Mouse (Mus musculus): ENCODE measurements at regions not wholly inside any gene's neighbourhood (a gene's known extent, or its start where the extent isn't known, plus 50 kb on each side); places are given as distances from the start of the nearest gene placed in this dataset.

DNA sequence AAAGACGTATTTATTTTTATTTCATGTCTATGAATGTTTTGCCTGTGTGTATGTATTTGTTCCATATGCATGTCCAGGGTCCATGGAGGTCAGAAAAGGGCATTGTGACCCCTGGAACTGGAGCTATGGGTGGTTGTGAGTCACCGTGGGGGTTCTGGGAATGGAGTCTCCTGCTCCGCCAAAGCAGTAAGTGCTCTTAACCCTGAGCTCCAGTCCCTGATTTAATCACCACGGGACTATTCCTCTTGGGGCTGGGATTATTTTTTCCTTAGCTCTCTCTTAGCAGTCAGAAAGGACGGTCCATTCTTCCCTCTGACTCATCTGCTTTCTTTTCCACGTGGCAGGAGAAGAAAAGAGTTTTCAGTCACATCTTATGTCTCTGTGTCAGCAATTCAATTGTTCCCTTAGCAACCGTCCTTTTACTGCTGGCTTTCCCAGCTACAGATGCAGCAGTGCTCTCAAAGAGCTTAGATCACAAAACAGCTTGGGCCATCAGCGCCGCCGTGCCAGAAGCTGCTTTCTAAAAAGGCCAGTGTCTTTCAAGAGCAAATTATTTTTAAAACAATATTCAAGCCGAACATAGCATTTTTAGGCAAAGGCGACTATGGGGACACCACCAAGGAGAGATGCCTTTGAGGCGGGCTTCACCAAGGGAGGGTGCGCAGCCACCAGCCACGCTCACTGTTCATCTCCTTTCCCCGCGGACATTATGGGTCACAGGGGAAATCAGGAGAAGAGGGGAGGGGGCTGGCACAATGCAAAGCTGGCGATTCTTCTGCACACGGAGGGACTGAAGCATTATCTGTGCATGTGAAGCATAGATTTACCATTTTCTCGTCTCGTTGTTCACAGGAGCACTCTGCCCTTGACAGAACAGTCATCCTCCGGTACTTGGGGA lies 110.8 kb downstream of the Map3k7 start:
- in situ Hi-C loops (cut with MboI, MseI): no loop called here

DNA sequence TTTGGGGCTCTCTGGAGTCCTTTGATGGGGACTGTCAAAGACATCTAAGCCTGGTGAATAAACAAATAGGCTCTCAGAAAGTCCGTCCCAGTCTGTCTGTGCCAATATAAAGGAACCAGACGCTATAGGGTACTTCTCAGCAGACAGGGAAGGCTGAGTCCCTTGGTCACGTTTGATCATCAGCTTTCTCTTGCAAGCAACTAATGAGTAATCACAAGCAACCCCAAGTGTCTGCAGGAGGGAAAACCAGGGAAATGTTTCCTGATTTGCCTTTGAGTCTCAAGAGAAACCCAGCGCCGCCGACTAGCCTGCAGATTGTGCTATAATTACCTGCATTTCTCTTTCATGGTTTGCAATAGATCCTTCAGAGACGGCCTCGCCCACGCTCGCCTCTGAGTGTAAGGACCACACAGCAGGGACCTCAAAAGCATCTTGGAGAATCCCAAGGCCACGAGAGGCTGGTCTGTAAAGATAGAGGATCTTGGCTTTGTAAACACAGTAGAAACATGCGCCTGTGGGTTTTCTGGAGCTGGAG lies 112.6 kb downstream of the Map3k7 start:
- in situ Hi-C loops (cut with MboI, MseI): no loop called here

DNA sequence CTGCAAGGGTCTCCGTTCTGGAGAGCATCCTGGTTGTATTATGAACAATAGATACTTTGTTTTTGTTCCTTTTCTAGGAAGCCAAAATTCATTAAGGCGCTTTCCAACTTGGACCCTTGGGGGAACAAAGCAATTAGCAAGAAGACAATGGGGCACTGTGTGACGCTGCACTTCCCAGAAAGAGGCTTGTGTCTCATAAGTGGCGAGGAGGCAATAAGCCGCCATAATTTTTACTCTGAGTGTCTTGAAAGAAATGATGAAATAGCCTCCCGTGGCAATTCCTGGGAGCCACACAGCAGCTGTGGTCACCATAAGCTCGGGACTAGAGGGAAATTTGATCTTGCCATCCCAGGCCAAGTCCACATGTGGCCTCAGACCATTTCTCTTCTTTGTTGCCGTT lies 119.6 kb downstream of the Map3k7 start:
- in situ Hi-C loops (cut with MboI, MseI): no loop called here

DNA sequence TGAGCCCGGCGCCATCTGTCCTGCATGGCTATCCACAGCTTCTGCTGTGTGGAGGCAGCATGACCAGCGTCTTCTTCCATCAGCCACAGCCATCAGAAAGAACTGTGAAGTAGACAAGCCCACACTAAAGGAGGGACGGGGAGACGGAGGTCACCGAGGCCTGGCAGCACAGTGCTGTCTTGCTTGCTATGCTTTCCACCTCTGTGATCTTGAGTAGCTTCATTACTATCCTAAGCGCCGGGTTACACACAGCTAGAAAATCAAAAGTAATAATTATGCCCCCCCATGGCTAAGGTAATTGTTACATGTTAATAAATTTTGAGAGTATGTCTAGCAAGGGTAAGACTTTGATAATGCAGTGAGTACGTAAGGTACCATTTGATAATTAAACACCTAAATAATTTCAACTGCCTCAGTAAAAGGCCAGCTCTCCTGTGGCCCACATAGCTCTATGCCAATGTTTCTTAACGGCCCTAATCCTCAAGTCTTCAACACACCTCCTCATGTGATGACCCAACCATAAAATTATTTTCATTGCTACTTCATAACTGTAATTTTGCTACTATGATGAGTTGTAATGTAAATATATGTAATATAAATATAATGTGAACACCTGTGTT lies 120.5 kb downstream of the Map3k7 start:
- in situ Hi-C loops (cut with MboI, MseI): no loop called here

DNA sequence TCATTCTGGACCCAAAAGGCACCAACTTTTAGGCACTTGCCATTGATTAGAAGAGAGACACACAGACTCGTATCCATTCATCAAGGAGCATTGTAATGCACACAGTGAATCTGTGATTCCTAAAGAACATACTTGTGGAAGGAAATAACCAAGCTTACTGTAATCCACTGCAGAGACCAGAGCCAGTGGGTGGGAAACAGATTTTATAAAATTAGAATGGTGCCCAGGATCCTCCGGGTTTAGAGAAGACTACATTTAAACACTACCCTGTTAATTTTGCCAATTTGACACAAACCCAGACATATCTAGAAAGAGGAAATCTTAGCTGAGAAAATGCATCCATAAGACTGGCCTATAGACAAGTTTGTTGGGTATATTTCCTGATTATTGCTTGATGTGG lies 121.1 kb downstream of the Map3k7 start:
- in situ Hi-C loops (cut with MboI, MseI): loop anchor here (5.0 kb wide), 1 partner anchor 817 kb away; no protein-coding TSS in a partner anchor

DNA sequence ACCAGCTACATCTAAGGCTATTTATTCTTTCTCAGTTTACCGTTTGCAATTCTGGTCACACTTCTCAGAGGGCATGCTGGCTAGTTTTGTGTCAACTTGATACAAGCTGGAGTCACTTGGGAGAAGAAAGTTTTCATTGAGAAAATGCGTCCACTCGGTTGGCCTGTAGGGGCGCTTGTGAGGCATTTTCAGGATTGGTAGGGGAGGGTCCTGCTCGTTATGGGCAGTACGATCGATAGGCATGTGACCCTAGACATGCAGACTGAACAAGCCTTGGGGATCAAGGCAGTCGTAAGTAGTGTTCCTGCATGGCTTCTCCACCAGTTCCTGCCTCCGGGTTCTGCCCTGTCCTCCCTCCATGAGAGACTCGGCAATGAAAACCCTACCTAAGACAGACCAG lies 127.2 kb downstream of the Map3k7 start:
- in situ Hi-C loops (cut with MboI, MseI): loop anchor here (5.0 kb wide), 1 partner anchor 61 kb away; no protein-coding TSS in a partner anchor

DNA sequence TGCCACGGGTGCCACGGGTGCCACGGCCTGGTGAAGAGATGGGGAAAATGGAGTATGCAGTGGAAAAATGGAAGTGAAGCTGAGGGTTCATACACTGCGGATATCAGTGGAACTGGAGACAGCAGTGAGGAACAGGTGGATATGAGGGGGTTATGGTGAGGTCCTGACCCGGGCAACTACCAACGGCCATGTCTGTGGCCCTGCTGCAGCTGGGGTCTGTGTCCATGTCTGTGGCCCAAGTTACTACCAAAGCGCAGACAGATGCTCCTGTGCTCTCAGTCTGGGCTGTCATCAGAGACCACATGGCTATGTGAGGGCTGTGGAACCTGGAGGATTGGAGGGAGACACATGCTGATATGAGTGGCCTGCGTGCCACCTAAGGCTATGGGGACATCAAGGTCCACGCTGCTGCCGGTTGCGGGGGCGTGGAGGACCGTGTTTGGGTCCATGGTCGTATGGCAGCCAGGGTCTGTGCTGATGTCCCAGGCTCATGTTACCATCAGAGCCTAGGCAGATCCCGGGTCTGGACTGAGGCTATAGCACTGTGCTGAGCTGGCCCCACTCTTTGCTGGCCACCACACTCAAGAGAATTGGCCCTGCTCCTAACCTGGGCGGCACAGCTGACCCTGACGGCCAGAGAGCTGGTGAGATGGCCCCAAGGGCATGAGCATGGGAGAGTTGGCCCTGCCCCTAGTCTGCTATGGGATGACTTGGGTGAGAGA lies 128.6 kb downstream of the Map3k7 start:
- in situ Hi-C loops (cut with MboI, MseI): loop anchor here (5.0 kb wide), 1 partner anchor 60 kb away; no protein-coding TSS in a partner anchor

DNA sequence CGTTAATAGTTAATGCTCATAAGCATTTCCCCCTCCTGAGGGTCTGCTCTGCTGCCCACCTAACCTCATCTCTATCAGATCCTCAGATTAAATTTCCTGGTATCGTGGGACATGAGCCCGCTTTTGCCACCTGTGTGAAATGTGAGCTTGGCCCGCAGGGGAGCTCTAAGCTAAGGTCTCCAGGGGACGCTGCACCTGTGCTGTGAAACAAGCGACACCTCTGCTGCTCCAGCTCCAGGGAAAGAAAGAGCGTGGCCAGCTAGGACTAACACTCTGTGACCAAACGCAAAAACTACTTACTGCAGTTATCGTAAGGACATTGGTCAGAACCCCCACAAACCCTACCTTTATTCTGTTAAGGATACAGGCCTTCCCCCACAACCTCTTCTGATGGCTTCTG lies 134.3 kb downstream of the Map3k7 start:
- in situ Hi-C loops (cut with MboI, MseI): no loop called here

DNA sequence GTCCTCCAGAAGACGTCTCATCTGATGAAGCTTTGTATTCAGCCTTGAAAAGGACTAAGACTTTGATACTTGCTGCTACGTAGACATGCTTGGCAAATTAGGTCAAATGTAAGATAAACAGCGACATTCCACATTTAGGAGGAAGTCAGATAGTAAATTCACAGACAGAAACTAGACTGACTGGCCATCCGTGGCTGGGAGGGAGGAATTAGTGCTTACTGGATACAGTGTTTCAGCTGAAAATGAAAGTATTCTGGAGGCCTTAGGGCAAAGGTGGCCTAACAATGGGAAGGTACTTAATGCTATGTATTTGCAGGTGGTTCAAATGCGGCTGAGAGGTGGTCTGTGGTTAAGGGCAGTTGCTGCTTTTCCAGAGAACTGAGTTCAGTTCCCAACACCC lies 137.1 kb downstream of the Map3k7 start:
- in situ Hi-C loops (cut with MboI, MseI): no loop called here

DNA sequence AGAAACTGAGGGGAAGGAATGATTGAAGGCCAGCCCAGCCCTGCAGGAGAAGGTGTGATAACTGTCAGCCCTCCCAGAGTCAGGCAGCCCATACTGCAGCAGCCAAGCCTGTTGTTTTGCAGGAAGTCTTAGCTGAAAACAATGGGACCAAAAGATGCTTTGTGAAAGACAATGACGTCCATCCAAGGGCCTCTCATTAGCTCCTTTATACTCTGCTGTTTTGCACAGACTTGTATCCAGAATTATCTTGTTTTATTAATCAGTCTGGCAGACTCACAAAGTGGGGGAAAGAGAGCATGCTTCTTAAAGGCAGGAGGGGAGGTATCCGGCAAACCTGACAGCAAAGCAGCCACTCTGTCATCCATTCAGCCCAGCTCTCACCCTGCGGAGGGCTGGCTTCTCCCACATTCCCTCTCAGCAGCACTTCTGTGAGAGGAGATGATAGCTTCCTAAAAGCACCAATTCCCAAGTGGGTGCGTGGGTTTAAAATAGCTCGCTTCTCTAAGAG lies 131.9 kb upstream of the Bach2 start:
- in situ Hi-C loops (cut with MboI, MseI): no loop called here

DNA sequence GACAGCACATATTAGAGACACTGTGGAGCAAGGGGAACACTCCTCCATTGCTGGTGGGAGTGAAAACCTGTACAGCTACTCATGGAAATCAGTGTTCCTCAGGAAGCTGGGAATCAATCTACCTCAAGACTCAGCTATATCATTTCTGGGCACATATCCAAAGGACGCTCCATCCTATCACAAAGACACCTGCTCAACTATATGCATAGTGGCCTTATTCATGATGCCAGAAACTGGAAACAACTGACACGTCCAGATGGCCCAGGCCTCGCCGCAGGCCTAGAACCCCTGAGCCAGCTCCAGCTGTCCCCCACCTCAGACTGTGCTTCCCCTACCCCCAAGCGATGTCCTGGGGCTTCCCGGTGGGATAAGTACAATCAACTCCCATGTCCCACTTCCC lies 116.3 kb upstream of the Bach2 start:
- in situ Hi-C loops (cut with MboI, MseI): no loop called here

DNA sequence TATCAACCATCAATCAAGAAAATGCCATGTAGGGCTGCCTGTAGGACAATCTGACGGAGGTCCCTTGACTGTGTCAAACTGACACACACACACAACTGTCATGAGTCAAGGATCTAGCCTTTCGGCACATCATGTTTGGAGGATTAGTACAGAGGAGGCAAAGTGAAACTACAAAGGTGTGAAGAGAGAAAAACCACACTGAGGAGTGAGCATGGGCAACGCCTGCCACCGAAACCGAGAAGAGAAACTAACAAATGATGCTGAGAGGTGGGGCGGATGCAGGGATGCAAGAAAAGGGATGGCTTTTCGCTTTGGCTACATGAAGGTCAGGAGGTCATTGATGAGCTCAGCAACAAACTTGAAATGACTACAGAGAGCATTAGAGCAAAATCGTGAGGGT lies 111.8 kb upstream of the Bach2 start:
- in situ Hi-C loops (cut with MboI, MseI): no loop called here

DNA sequence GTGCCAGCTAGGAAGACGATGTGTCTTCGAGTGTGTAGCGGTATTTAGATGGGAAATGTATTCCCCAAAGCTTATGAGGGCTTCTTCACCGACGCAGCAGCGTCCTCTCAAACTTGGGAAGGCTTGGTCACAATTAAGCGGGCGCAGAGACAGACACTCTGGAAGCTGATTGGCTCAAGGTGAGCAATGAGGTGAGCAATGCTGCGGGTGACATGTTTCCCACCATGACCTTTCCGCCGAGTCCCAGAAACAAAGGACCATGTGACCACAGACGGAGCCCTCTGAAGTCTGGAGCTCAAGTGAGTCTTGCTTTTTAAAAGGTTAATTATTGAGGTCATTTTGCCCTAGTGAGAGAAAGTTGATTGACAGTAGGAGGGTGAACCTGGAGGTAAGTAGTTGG lies 108.0 kb upstream of the Bach2 start:
- in situ Hi-C loops (cut with MboI, MseI): no loop called here

DNA sequence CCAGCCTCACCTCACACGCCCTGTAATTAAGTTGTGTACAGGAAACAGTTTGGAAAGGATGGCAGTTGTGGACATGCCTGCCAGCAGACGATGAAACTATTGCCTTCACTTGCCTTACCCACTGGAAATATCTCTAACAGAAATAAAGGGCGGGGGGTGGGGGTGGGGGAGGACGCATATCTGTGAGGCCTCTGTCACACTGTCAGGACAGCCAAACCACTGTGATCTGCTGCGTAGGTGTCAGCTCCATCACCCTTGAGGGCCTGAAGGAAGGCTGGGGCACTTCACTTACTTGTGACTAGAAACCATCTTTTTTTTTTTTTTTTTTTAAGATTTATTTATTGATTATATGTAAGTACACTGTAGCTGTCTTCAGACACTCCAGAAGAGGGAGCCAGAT lies 106.8 kb upstream of the Bach2 start:
- in situ Hi-C loops (cut with MboI, MseI): no loop called here

DNA sequence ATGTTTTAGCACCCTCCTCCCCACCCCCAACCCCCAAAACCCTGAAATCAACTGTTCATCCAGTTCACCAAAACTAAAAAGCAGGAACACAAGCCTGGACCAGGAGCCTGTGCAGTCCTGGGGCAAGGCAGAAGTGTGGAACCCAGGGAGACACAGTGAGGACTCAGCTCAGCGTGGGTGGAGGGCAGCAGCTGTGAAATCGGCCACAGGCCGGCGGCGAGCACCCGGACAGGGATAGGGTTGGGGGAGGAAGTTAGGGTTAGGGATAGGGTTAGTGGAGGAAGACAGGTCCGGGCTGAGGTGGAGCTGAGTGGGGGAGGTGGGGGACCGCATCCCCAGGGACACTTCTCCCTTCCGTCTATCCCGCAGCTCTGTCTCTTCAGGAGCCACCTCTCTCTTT lies 102.5 kb upstream of the Bach2 start:
- in situ Hi-C loops (cut with MboI, MseI): no loop called here

DNA sequence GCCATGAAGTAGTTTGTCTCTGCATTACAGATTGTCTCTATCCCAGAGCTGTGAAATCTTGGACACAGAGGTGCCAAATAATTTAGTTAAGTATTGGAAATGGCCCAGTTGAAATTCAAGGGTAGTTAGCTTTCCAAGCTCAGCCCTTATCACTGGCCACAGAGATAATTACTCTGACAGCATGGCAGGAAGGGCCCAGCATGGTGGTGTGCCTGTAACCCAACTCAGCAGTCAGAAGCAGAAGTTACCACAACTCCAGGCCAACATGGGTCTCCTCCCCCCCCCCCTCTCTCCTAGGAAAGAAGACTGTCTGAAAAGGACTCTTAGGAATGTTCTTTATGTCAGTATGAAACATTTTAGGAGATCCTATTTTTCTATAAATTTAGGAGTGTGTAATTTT lies 101.4 kb upstream of the Bach2 start:
- in situ Hi-C loops (cut with MboI, MseI): no loop called here

DNA sequence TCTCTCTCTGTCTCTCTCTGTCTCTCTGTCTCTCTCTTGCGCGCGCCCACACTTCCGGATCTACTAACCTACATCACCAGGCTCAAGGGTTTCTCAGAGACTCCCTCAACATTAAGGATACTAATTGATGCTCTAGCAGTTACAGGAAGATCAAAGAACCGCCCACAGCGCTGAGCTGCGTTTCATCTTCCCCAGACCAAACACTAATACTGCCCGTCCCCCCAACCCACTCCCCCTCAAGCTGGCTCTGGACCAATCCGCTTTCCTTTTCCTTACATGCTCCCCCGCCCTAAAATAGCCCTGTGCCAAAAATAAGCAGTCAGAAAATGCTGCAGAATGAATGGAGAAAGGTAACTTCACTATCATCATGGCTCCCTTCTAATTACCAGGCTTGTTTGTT lies 100.6 kb upstream of the Bach2 start:
- in situ Hi-C loops (cut with MboI, MseI): no loop called here

DNA sequence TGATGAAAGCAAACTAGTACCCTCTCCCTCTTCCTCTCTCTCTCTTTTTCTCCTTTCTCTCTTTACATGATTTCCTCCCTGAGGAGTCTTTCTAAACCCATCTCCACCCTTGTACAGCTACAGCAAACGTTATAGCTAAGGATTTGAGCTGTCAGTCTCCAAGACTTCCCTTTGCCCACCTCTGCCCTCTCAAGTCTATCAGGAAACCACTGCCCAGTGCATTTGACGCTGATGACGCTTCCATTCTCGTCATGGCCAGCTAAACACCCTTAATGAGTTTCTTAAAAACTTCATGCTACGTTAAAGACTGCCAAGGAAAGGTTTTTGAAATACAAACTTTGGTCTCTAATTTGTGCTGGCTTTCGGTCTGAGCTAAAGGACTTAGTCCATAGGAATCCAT lies 99.0 kb upstream of the Bach2 start:
- in situ Hi-C loops (cut with MboI, MseI): no loop called here

DNA sequence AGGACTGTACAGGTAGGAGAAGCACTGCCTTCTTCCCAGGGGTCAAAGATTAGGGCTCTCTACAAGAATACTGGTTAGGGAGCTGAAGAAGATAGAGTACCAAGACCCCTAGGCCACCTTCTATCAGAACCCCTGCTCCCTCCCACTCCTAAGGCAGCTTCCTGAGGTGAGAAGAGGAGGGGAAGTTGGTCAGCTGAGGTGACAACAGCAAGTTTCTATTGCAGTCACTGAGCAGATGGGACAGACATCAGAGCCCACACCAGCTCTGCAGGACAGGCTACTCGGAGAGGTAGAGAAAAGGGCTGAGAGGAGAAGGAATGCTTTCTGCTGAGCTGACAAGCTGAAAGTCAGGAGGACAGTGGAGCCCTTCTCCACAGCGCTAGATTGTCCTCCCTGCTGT lies 98.5 kb upstream of the Bach2 start:
- in situ Hi-C loops (cut with MboI, MseI): loop anchor here (10.0 kb wide), 1 partner anchor 425 kb away; no protein-coding TSS in a partner anchor

DNA sequence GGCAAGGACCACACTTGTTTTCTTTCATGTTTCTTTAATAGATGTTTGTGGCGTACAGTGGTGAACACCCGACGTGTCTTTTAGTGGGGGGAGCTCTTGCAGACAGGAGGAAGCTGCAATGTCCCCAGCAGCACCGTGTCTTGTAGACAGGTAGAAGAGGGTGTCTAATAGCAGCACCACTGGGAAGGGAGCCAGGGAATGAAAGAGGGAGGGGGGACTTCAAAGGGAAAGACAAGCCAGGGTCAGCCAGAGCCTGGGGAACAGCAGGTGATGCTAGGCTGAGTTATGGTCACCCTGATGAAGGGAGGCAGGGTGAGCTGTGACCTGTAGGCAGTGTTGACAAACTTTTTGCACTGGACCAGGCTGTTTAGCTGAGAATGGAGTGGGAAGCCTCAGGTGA lies 96.4 kb upstream of the Bach2 start:
- in situ Hi-C loops (cut with MboI, MseI): loop anchor here (10.0 kb wide), 1 partner anchor 423 kb away; no protein-coding TSS in a partner anchor

DNA sequence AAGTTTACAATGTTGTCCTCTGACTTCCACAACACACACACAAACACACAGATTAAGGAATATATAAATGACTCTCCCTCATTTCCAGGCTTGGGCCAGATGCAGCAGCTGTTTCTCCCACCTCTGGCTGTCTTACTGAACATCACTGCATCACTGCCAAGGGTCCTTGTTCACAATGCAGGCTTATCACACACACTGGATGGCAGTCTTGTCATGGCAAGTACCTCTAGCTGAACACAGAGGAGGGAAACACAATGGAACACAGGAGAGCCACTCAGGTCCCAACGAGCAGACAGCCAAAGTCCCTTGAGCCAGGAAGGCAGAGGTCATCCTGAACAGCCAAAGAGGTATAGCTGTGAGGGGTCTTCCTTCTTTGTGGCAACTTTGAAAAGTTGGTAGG lies 91.5 kb upstream of the Bach2 start:
- in situ Hi-C loops (cut with MboI, MseI): loop anchor here (5.0 to 10.0 kb wide), 2 partner anchors 280 to 418 kb away; no protein-coding TSS in a partner anchor

DNA sequence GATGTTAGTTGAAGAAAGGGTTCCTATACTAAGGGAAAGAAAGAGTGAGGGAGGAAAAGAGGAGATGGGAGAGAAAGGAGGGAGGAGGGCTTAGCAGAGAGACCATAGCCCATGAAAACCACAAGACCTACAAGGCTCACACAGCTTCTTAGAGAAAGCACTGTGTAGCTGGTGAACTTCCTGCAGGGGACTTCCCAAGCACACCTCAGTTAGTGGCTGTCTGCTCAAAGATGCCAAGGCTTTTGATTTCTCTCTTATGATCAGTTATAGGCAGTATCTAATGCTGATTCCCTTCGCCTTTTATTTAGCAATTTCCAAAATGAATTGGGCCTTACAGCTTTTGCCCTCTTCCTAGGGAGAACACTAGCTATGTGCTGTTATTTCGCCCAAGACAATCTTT lies 90.0 kb upstream of the Bach2 start:
- in situ Hi-C loops (cut with MboI, MseI): loop anchor here (5.0 to 10.0 kb wide), 2 partner anchors 279 to 416 kb away; no protein-coding TSS in a partner anchor
